Mouse (Mus musculus): ENCODE measurements around the gene Zfp628. TPM values are rescaled to one million over a fixed set of nuclear protein-coding genes. Genes with fewer than 3 reads are reported as not detected.

Gene Zfp628
- total and polyA plus RNA-seq, 3 experiments, result 2.5 to 17.6 TPM; not detected in 1

- DNase-seq (ENCODE audit: low read depth, low spot score), result no peak
- Histone ChIP-seq H3K4me3 (ENCODE audit: control insufficient read depth in 1 of 2, insufficient read depth in 1 of 2, low read depth in 2 of 2, low read length in 2 of 2) (no peak overlapping the region), H3K27me3 (ENCODE audit: control insufficient read depth in 1 of 2, insufficient read depth in 2 of 2, low read length in 2 of 2) (peaks cover 0 to 2% of the 10 kb centered on the region in 2 experiments; a peak in 3 of 4 replicates), H3K27ac (ENCODE audit: control insufficient read depth, low read depth, low read length) (no peak overlapping the region), H3K4me1 (ENCODE audit: control insufficient read depth in 1 of 2, insufficient read depth in 2 of 2, low read length in 2 of 2) (no peaks in the 10 kb centered on the region), H3K79me2 (ENCODE audit: control insufficient read depth, insufficient read depth, low read length, poor library complexity) (no peaks in the 10 kb centered on the region), H3K9me3 (replicated peaks; ENCODE audit: insufficient read depth, low read length) (no peaks in the 10 kb centered on the region), H3K9ac (ENCODE audit: control insufficient read depth, low read depth, low read length, poor library complexity, severe bottlenecking) (no peak overlapping the region), H3K36me3 (ENCODE audit: control insufficient read depth in 1 of 2, insufficient read depth in 2 of 2, low read length in 2 of 2) (no peaks in the 10 kb centered on the region)
- no peak for TF ChIP-seq MAFK (IDR thresholded peaks at IDR 0.05; ENCODE audit: borderline replicate concordance, low read depth, low read length)
- TF ChIP-seq MAX (IDR thresholded peaks at IDR 0.05; ENCODE audit: low read length), result no peak
- TF ChIP-seq BHLHE40 (IDR thresholded peaks at IDR 0.05; ENCODE audit: borderline replicate concordance, low read depth, low read length), result no peak
- no peak for TF ChIP-seq MYC (IDR thresholded peaks at IDR 0.05; ENCODE audit: low read depth, low read length)
- TF ChIP-seq MEF2A (IDR thresholded peaks at IDR 0.05; ENCODE audit: extremely low read depth, insufficient replicate concordance, low read depth, low read length, poor library complexity, severe bottlenecking), result no peak
- no peak for TF ChIP-seq NELFE (IDR thresholded peaks at IDR 0.05; ENCODE audit: low read depth, low read length)
- TF ChIP-seq MXI1 (IDR thresholded peaks at IDR 0.05; ENCODE audit: low read depth, low read length), result no peak
- TF ChIP-seq MYB (IDR thresholded peaks at IDR 0.05; ENCODE audit: low read depth, low read length), result no peak
- no peak for TF ChIP-seq POLR2AphosphoS5 (IDR thresholded peaks at IDR 0.05; ENCODE audit: borderline replicate concordance, low read depth, low read length)
- TF ChIP-seq ZMIZ1 (IDR thresholded peaks at IDR 0.05; ENCODE audit: low read depth, low read length), result no peak
- no peak for TF ChIP-seq ELF1 (IDR thresholded peaks at IDR 0.05; ENCODE audit: low read depth, low read length)
- no peak for TF ChIP-seq MAZ (IDR thresholded peaks at IDR 0.05; ENCODE audit: low read depth, low read length)
- TF ChIP-seq SMC3 (IDR thresholded peaks at IDR 0.05; ENCODE audit: low read depth, low read length), result no peak
- no peak for TF ChIP-seq ZC3H11A (IDR thresholded peaks at IDR 0.05; ENCODE audit: low read depth, low read length)
These were observed 12.7 kb downstream of the Zfp628 start for GRCm38 (mm10) chr7:4927711-4928110.

GRCm38 (mm10) chr7:4928323-4928722 lies 13.3 kb downstream of the Zfp628 start:
- peaks cover 0 to 2% of the 10 kb centered on the region in 2 experiments; a peak in 3 of 4 replicates for H3K27me3 ChIP-seq (ENCODE audit: control insufficient read depth in 1 of 2, insufficient read depth in 2 of 2, low read length in 2 of 2)
- H3K4me3 ChIP-seq (ENCODE audit: control insufficient read depth in 1 of 2, insufficient read depth in 1 of 2, low read depth in 2 of 2, low read length in 2 of 2), result no peak overlapping the region
- no peaks in the 10 kb centered on the region for H3K4me1 ChIP-seq (ENCODE audit: control insufficient read depth in 1 of 2, insufficient read depth in 2 of 2, low read length in 2 of 2)
- H3K9ac ChIP-seq (ENCODE audit: control insufficient read depth, low read depth, low read length, poor library complexity, severe bottlenecking), result no peak overlapping the region
- TF ChIP-seq RAD21 (IDR thresholded peaks at IDR 0.05; ENCODE audit: low read depth, low read length), result no peak
- TF ChIP-seq POLR2A (IDR thresholded peaks at IDR 0.05; ENCODE audit: control insufficient read depth in 1 of 2, insufficient read depth in 1 of 2, low read depth in 1 of 2, low read length in 2 of 2, poor library complexity in 1 of 2), result no peak
- TF ChIP-seq POLR2AphosphoS2 (IDR thresholded peaks at IDR 0.05; ENCODE audit: low read length), result no peak
- no peak for TF ChIP-seq CHD2 (IDR thresholded peaks at IDR 0.05; ENCODE audit: low read length)
- no peak for TF ChIP-seq MYB (IDR thresholded peaks at IDR 0.05; ENCODE audit: low read depth, low read length)
- TF ChIP-seq JUND (IDR thresholded peaks at IDR 0.05; ENCODE audit: low read depth, low read length), result no peak
- TF ChIP-seq HCFC1 (IDR thresholded peaks at IDR 0.05; ENCODE audit: low read depth, low read length), result no peak
- TF ChIP-seq ZKSCAN1 (IDR thresholded peaks at IDR 0.05; ENCODE audit: low read depth, low read length), result no peak
- no peak for TF ChIP-seq E2F4 (IDR thresholded peaks at IDR 0.05; ENCODE audit: borderline replicate concordance, low read depth, low read length)
- no peak for TF ChIP-seq ELF1 (IDR thresholded peaks at IDR 0.05; ENCODE audit: low read depth, low read length)
- no peak for TF ChIP-seq CHD1 (IDR thresholded peaks at IDR 0.05; ENCODE audit: low read depth, low read length)
- no peak for TF ChIP-seq TAL1 (IDR thresholded peaks at IDR 0.05; ENCODE audit: low read length)
- no peak for TF ChIP-seq ZC3H11A (IDR thresholded peaks at IDR 0.05; ENCODE audit: low read depth, low read length)
- no peak for TF ChIP-seq MAZ (IDR thresholded peaks at IDR 0.05; ENCODE audit: low read depth, low read length)
- no peak for TF ChIP-seq KAT2A (conservative IDR thresholded peaks at IDR 0.05; ENCODE audit: low read depth, low read length)
- no peak for TF ChIP-seq POLR2AphosphoS5 (IDR thresholded peaks at IDR 0.05; ENCODE audit: borderline replicate concordance, low read depth, low read length)
- no peak for TF ChIP-seq GATA1 (IDR thresholded peaks at IDR 0.05; ENCODE audit: low read depth, low read length)
- TF ChIP-seq BHLHE40 (IDR thresholded peaks at IDR 0.05; ENCODE audit: borderline replicate concordance, low read depth, low read length), result no peak
- H3K79me2 ChIP-seq (ENCODE audit: control insufficient read depth, insufficient read depth, low read length, poor library complexity), result no peaks in the 10 kb centered on the region
- H3K9me3 ChIP-seq (replicated peaks; ENCODE audit: insufficient read depth, low read length), result no peaks in the 10 kb centered on the region
- H3K36me3 ChIP-seq (ENCODE audit: control insufficient read depth in 1 of 2, insufficient read depth in 2 of 2, low read length in 2 of 2), result no peaks in the 10 kb centered on the region
- H3K27ac ChIP-seq (ENCODE audit: control insufficient read depth, low read depth, low read length), result no peak overlapping the region
- DNase-seq (ENCODE audit: low read depth, low spot score), result no peak

All from MEL (cell line).